8 mouse cellular contexts compared by ENCODE assay signal in genomic region chr4:94979500-94979915, GRCm38 (mm10). TPM values are rescaled to one million over a fixed set of nuclear protein-coding genes. Genes with fewer than 3 reads are reported as not detected.
DNase-seq lines count a peak whose midpoint lies in the region; ATAC-seq and TF ChIP-seq lines count a peak whose summit lies in the region.

No protein-coding gene starts in this region.

- peak; percentile 47 for ATAC-seq in hindbrain, embryonic 13.5 days (ENCODE audit: low FRiP score)
- ATAC-seq in midbrain, embryonic 14.5 days (ENCODE audit: low FRiP score, low TSS enrichment) = no peak

- peaks cover 15% of the 10 kb centered on the region; the same call in 1 of the 2 replicates for H3K79me2 ChIP-seq in liver, adult 2 months (ENCODE audit: control insufficient read depth, insufficient read depth, low read length)

- peak overlapping the region; percentile 59 for H3K4me2 ChIP-seq in hindbrain, embryonic 13.5 days
- H3K4me2 ChIP-seq in midbrain, embryonic 14.5 days (ENCODE audit: low read length) = peak overlapping the region; percentile 58

- no peak for DNase-seq in liver, adult 2 months (ENCODE audit: extremely low read depth, low read depth, low spot score)
- DNase-seq in liver = no peak
- DNase-seq in embryonic facial prominence, embryonic 10.5 days (ENCODE audit: low spot score) = no peak
- no peak for DNase-seq in midbrain, embryonic 14.5 days
- no peak for DNase-seq in layer of hippocampus, adult 8-10 months (ENCODE audit: low spot score in 2 of 2)
- no peak for DNase-seq in adrenal gland, postnatal 14 days
- no peak for DNase-seq in spleen, adult 18-20 months

- H3K27me3 ChIP-seq in liver, adult 2 months (ENCODE audit: control insufficient read depth, insufficient read depth, low read length) = no peaks in the 10 kb centered on the region
- no peaks in the 10 kb centered on the region for H3K27me3 ChIP-seq in embryonic facial prominence, embryonic 10.5 days (replicated peaks; ENCODE audit: low read depth, poor library complexity, severe bottlenecking)
- no peaks in the 10 kb centered on the region for H3K27me3 ChIP-seq in hindbrain, embryonic 13.5 days
- no peaks in the 10 kb centered on the region for H3K27me3 ChIP-seq in midbrain, embryonic 14.5 days (ENCODE audit: control insufficient read depth, insufficient read depth, low read length)

- H3K9me3 ChIP-seq in embryonic facial prominence, embryonic 10.5 days = no peaks in the 10 kb centered on the region
- no peaks in the 10 kb centered on the region for H3K9me3 ChIP-seq in hindbrain, embryonic 13.5 days
- H3K9me3 ChIP-seq in midbrain, embryonic 14.5 days (ENCODE audit: control insufficient read depth, low read length) = no peaks in the 10 kb centered on the region

- H3K9ac ChIP-seq in liver, adult 2 months (ENCODE audit: low read depth, low read length) = no peak overlapping the region
- peak overlapping the region; percentile 88 for H3K9ac ChIP-seq in hindbrain, embryonic 13.5 days
- H3K9ac ChIP-seq in midbrain, embryonic 14.5 days (replicated peaks; ENCODE audit: low read length) = peak overlapping the region; percentile 94

- H3K27ac ChIP-seq in liver, adult 2 months (replicated peaks; ENCODE audit: insufficient read depth, low read depth, low read length) = no peak overlapping the region
- H3K27ac ChIP-seq in embryonic facial prominence, embryonic 10.5 days (replicated peaks) = peak overlapping the region; percentile 90
- H3K27ac ChIP-seq in hindbrain, embryonic 13.5 days = peak overlapping the region; percentile 92
- H3K27ac ChIP-seq in midbrain, embryonic 14.5 days (replicated peaks; ENCODE audit: low read depth, low read length) = peak overlapping the region; percentile 94

- TF ChIP-seq POLR2A in liver, adult 2 months (IDR thresholded peaks at IDR 0.05; ENCODE audit: extremely low read depth, insufficient read depth, low read length) = no peak

- 38% methylated on average over 4 of the region's 4 CpGs for WGBS in liver, adult 2 months
- 59% methylated on average over 4 of the region's 4 CpGs for WGBS in embryonic facial prominence, embryonic 10.5 days
- 45% methylated on average over 4 of the region's 4 CpGs for WGBS in hindbrain, embryonic 13.5 days
- 44% methylated on average over 4 of the region's 4 CpGs for WGBS in midbrain, embryonic 14.5 days

- TF ChIP-seq CTCF in liver, adult 2 months (IDR thresholded peaks at IDR 0.05; ENCODE audit: low read depth, low read length) = no peak

- H3K36me3 ChIP-seq in liver, adult 2 months (ENCODE audit: control insufficient read depth, insufficient read depth, low read length) = peaks cover 8% of the 10 kb centered on the region
- H3K36me3 ChIP-seq in embryonic facial prominence, embryonic 10.5 days (replicated peaks) = peaks cover 11% of the 10 kb centered on the region
- peaks cover 6% of the 10 kb centered on the region for H3K36me3 ChIP-seq in hindbrain, embryonic 13.5 days
- peaks cover 8% of the 10 kb centered on the region; the same call in 1 of the 2 replicates for H3K36me3 ChIP-seq in midbrain, embryonic 14.5 days (ENCODE audit: control insufficient read depth, insufficient read depth, low read length)

- peak overlapping the region; percentile 89 for H3K4me3 ChIP-seq in liver, adult 2 months (ENCODE audit: insufficient read depth, low read depth, low read length)
- H3K4me3 ChIP-seq in embryonic facial prominence, embryonic 10.5 days = peak overlapping the region; percentile 90
- H3K4me3 ChIP-seq in hindbrain, embryonic 13.5 days = peak overlapping the region; percentile 66
- H3K4me3 ChIP-seq in midbrain, embryonic 14.5 days (replicated peaks; ENCODE audit: low read depth, low read length) = peak overlapping the region; percentile 74

- H3K4me1 ChIP-seq in liver, adult 2 months (ENCODE audit: control insufficient read depth, insufficient read depth, low read length) = peaks cover 10% of the 10 kb centered on the region
- peaks cover 14% of the 10 kb centered on the region for H3K4me1 ChIP-seq in embryonic facial prominence, embryonic 10.5 days
- H3K4me1 ChIP-seq in hindbrain, embryonic 13.5 days (replicated peaks) = peaks cover 26% of the 10 kb centered on the region
- peaks cover 12% of the 10 kb centered on the region for H3K4me1 ChIP-seq in midbrain, embryonic 14.5 days (ENCODE audit: control insufficient read depth, insufficient read depth, low read length)

RNA-seq across cellular contexts. Expression of gene Mysm1, which starts 0.6 kb away (rescaled TPM):
- total RNA-seq in liver, adult 2 months (2014; rRNA removed) = 12.7 and 14.4 TPM in 2 replicates
- 1.6 and 1.8 TPM in 2 replicates for polyA plus RNA-seq in liver, adult 2 months (2012; rRNA removed)
- polyA plus RNA-seq in embryonic facial prominence, embryonic 10.5 days (2016; fragmentation: Nextera tagmentation; extraction: Ambion mirVana) = 29.2 and 32.9 TPM in 2 replicates
- polyA plus RNA-seq in hindbrain, embryonic 13.5 days (2015; fragmentation: Nextera tagmentation; extraction: Ambion mirVana) = 32.2 and 35.9 TPM in 2 replicates
- polyA plus RNA-seq in midbrain, embryonic 14.5 days (2014; fragmentation: Nextera tagmentation; extraction: Ambion mirVana) = 29.5 and 33.4 TPM in 2 replicates
- 10 to 100 TPM; 32.2 to 34.4 (median 32.7) TPM for total RNA-seq in layer of hippocampus, adult 8-10 months (2022)
- total RNA-seq in adrenal gland, postnatal 14 days (2021) = 23.1 and 26.0 TPM in 2 replicates

RNA-seq across cellular contexts. Expression of gene Eqtn, which starts 50.9 kb away (rescaled TPM):
- 0.13 TPM in 1 of 2 replicates, not detected in the other for total RNA-seq in liver, adult 2 months (2014; rRNA removed)
- polyA plus RNA-seq in liver, adult 2 months (2012; rRNA removed) = 0.11 TPM in 1 of 2 replicates, not detected in the other
- polyA plus RNA-seq in embryonic facial prominence, embryonic 10.5 days (2016; fragmentation: Nextera tagmentation; extraction: Ambion mirVana) = 0.17 TPM in 1 of 2 replicates, not detected in the other
- 0.28 TPM in 1 of 2 replicates, not detected in the other for polyA plus RNA-seq in hindbrain, embryonic 13.5 days (2015; fragmentation: Nextera tagmentation; extraction: Ambion mirVana)
- polyA plus RNA-seq in midbrain, embryonic 14.5 days (2014; fragmentation: Nextera tagmentation; extraction: Ambion mirVana) = 0.19 and 0.20 TPM in 2 replicates
- 1 to 10 TPM in 2 of 4 experiments, under 1 TPM in 2; 0.59 to 1.8 (median 0.98) TPM for total RNA-seq in layer of hippocampus, adult 8-10 months (2022)
- total RNA-seq in adrenal gland, postnatal 14 days (2021) = not detected in 2 replicates

Comparison
In these comparisons a context has a peak if more than half of its experiments do, and no peak if none do; other contexts are left out.
1. RNA of gene Mysm1, which starts 0.6 kb away (polyA plus RNA-seq): 29.5 to 33.4 TPM in midbrain, embryonic 14.5 days, 32.2 to 35.9 TPM in hindbrain, embryonic 13.5 days and 29.2 to 32.9 TPM in embryonic facial prominence, embryonic 10.5 days; 1.6 to 1.8 TPM in liver, adult 2 months; every median in the first group is over 10 times any median in the second.
2. Peak in every context shown above with its lines, with median percentiles within 50 percentile points of each other: H3K4me3 ChIP-seq.